Mouse (Mus musculus) lung, embryonic 16.5 days (tissue): ENCODE measurements around the gene Actn4. TPM values are rescaled to one million over a fixed set of nuclear protein-coding genes. Genes with fewer than 3 reads are reported as not detected.

ENCODE experiments used
- ATAC-seq: fragments of 200-750 bp; cut with Nextera tagmentation; 2 replicates; pipeline ENCODE4 v1.8.0; 2017; ENCODE audit warnings: low read depth, mild to moderate bottlenecking, moderate library complexity
- H3K27ac ChIP-seq: fragments of 300-500 bp; sonication (generic); 2 replicates; pipeline ENCODE4 v1.5.1; 2014; ENCODE audit warnings: mild to moderate bottlenecking, control low read depth, low read length
- H3K27me3 ChIP-seq: fragments of 300-500 bp; sonication (generic); 2 replicates; pipeline ENCODE4 v1.6.1; 2014; ENCODE audit warnings: low read depth, low read length, mixed read lengths; ENCODE audit not compliant: control insufficient read depth, insufficient read depth
- H3K36me3 ChIP-seq: fragments of 300-500 bp; sonication (generic); 2 replicates; pipeline ENCODE4 v1.6.1; 2014; ENCODE audit warnings: low read length; ENCODE audit not compliant: control insufficient read depth, insufficient read depth
- H3K4me1 ChIP-seq: fragments of 300-500 bp; sonication (generic); replicated peaks from 2 replicates; pipeline ENCODE4 v1.6.1; 2014; ENCODE audit warnings: low read length, mixed read lengths; ENCODE audit not compliant: control insufficient read depth, insufficient read depth
- H3K4me2 ChIP-seq: fragments of 300-500 bp; sonication (generic); 2 replicates; pipeline ENCODE4 v1.6.1; 2014; ENCODE audit warnings: low read depth, low read length, control low read depth
- H3K4me3 ChIP-seq: fragments of 300-500 bp; sonication (generic); 2 replicates; pipeline ENCODE4 v1.5.1; 2014; ENCODE audit warnings: mild to moderate bottlenecking, low read length, control low read depth
- H3K9ac ChIP-seq: fragments of 300-500 bp; sonication (generic); 2 replicates; pipeline ENCODE4 v1.6.1; 2014; ENCODE audit warnings: low read length, control low read depth
- H3K9me3 ChIP-seq: fragments of 300-500 bp; sonication (generic); 2 replicates; pipeline ENCODE4 v1.6.1; 2016; ENCODE audit warnings: low read length; ENCODE audit not compliant: control insufficient read depth
- WGBS: fragments of 180-500 bp; shearing (Covaris S2); extraction: QIAGEN DNeasy Blood & Tissue Kit; methylation state at CpG from one replicate; pipeline ENCODE4 v1.1.7; 2014; 5-methylcytosine and 5-hydroxymethylcytosine counted together
- polyA plus RNA-seq: library from polyadenylated mRNA; unstranded; fragments of >200 nt; fragmentation: Nextera tagmentation; extraction: Ambion mirVana; gene quantifications from 2 replicates; pipeline ENCODE4 v1.2.1, GENCODE M21; 2015

The Actn4 gene
- polyA plus RNA-seq, 1 experiment from 2014 or later: 313 TPM

- H3K9me3 ChIP-seq: no peaks in the 10 kb centered on the region
- no peak overlapping the region for H3K27ac ChIP-seq
- no peak for ATAC-seq
- H3K4me3 ChIP-seq: no peak overlapping the region
- 45% methylated on average over 14 of the region's 14 CpGs for WGBS
- H3K4me1 ChIP-seq: no peaks in the 10 kb centered on the region
- H3K36me3 ChIP-seq: no peaks in the 10 kb centered on the region
- no peak overlapping the region for H3K9ac ChIP-seq
- H3K4me2 ChIP-seq: no peak overlapping the region
- no peaks in the 10 kb centered on the region for H3K27me3 ChIP-seq
Observed at GRCm38 (mm10) chr7:28990766-28991273, 28.7 kb upstream of the Actn4 start.

- Histone ChIP-seq H3K4me2 (no peak overlapping the region), H3K27me3 (no peaks in the 10 kb centered on the region), H3K9ac (no peak overlapping the region), H3K4me1 (peaks cover 14% of the 10 kb centered on the region), H3K27ac (no peak overlapping the region), H3K9me3 (no peaks in the 10 kb centered on the region), H3K4me3 (no peak overlapping the region), H3K36me3 (no peaks in the 10 kb centered on the region)
- ATAC-seq: no peak
- 77% methylated on average over 7 of the region's 7 CpGs for WGBS
Observed at GRCm38 (mm10) chr7:28985207-28985606, 23.1 kb upstream of the Actn4 start.

GRCm38 (mm10) chr7:28984452-28984851 is 22.3 kb upstream of the Actn4 start:
- no peaks in the 10 kb centered on the region for H3K27me3 ChIP-seq
- no peak overlapping the region for H3K4me2 ChIP-seq
- no peak for ATAC-seq
- peaks cover 14% of the 10 kb centered on the region for H3K4me1 ChIP-seq
- H3K9ac ChIP-seq: no peak overlapping the region
- no peaks in the 10 kb centered on the region for H3K36me3 ChIP-seq
- H3K9me3 ChIP-seq: no peaks in the 10 kb centered on the region
- WGBS: 91% methylated on average over 1 of the region's 1 CpGs
- no peak overlapping the region for H3K4me3 ChIP-seq
- H3K27ac ChIP-seq: no peak overlapping the region

- H3K4me3 ChIP-seq: no peak overlapping the region
- no peaks in the 10 kb centered on the region for H3K9me3 ChIP-seq
- peaks cover 14% of the 10 kb centered on the region for H3K4me1 ChIP-seq
- H3K9ac ChIP-seq: no peak overlapping the region
- H3K27me3 ChIP-seq: no peaks in the 10 kb centered on the region
- H3K4me2 ChIP-seq: no peak overlapping the region
- H3K36me3 ChIP-seq: peaks cover 3% of the 10 kb centered on the region; the same call in 1 of the 2 replicates
- H3K27ac ChIP-seq: no peak overlapping the region
- WGBS: 76% methylated on average over 4 of the region's 4 CpGs
- ATAC-seq: no peak
Observed at GRCm38 (mm10) chr7:28983849-28984248, 21.7 kb upstream of the Actn4 start.

- Histone ChIP-seq H3K4me3 (peak overlapping the region; percentile 77), H3K4me2 (peak overlapping the region; percentile 91), H3K9me3 (no peaks in the 10 kb centered on the region), H3K9ac (peak overlapping the region; percentile 81), H3K27me3 (no peaks in the 10 kb centered on the region), H3K36me3 (peaks cover 9% of the 10 kb centered on the region), H3K27ac (peak overlapping the region; percentile 91; the same call in 1 of the 2 replicates), H3K4me1 (peaks cover 14% of the 10 kb centered on the region)
- 67% methylated on average over 11 of the region's 11 CpGs for whole genome bisulfite sequencing
- no peak for ATAC-seq
Observed at GRCm38 (mm10) chr7:28983141-28983564, 21.0 kb upstream of the Actn4 start.

- peak overlapping the region; percentile 91 for H3K27ac ChIP-seq
- H3K9ac ChIP-seq: peak overlapping the region; percentile 81
- H3K9me3 ChIP-seq: no peaks in the 10 kb centered on the region
- WGBS: 8% methylated on average over 19 of the region's 19 CpGs
- H3K4me1 ChIP-seq: peaks cover 14% of the 10 kb centered on the region
- H3K4me3 ChIP-seq: peak overlapping the region; percentile 77
- peak overlapping the region; percentile 91 for H3K4me2 ChIP-seq
- ATAC-seq: peak; percentile 43
- H3K27me3 ChIP-seq: no peaks in the 10 kb centered on the region
- peaks cover 16% of the 10 kb centered on the region for H3K36me3 ChIP-seq
Observed at GRCm38 (mm10) chr7:28982274-28983013, 20.3 kb upstream of the Actn4 start.

- Histone ChIP-seq H3K27me3 (no peaks in the 10 kb centered on the region), H3K27ac (peak within 1 kb of the TSS; percentile 91), H3K9ac (peak within 1 kb of the TSS; percentile 82), H3K36me3 (peaks cover 20% of the 10 kb centered on the region), H3K4me2 (peak within 1 kb of the TSS; percentile 91), H3K4me3 (peak within 1 kb of the TSS; percentile 77), H3K9me3 (no peaks in the 10 kb centered on the region), H3K4me1 (peaks cover 14% of the 10 kb centered on the region)
- WGBS: 1% methylated on average over 35 of the region's 36 CpGs
- ATAC-seq: peak; percentile 96
Observed at GRCm38 (mm10) chr7:28981651-28982273, 19.6 kb upstream of the Actn4 start, which contains the start of the genes Eif3k and Map4k1. TSS of gene Eif3k (minus strand) at chr7:28981864. TSS of gene Map4k1 (plus strand) at chr7:28982050.

- Histone ChIP-seq H3K9me3 (no peaks in the 10 kb centered on the region), H3K4me1 (peaks cover 7% of the 10 kb centered on the region), H3K9ac (no peak overlapping the region), H3K27ac (no peak overlapping the region), H3K27me3 (no peaks in the 10 kb centered on the region), H3K36me3 (peaks cover 37% of the 10 kb centered on the region), H3K4me3 (no peak overlapping the region), H3K4me2 (no peak overlapping the region)
- WGBS: 86% methylated on average over 9 of the region's 9 CpGs
- ATAC-seq: no peak
Observed at GRCm38 (mm10) chr7:28977556-28977955, 15.4 kb upstream of the Actn4 start.

GRCm38 (mm10) chr7:28973025-28973424 is 10.9 kb upstream of the Actn4 start:
- peaks cover 16% of the 10 kb centered on the region for H3K4me1 ChIP-seq
- ATAC-seq: no peak
- H3K9ac ChIP-seq: no peak overlapping the region
- no peaks in the 10 kb centered on the region for H3K9me3 ChIP-seq
- 77% methylated on average over 8 of the region's 8 CpGs for WGBS
- no peak overlapping the region for H3K27ac ChIP-seq
- H3K4me2 ChIP-seq: no peak overlapping the region
- peaks cover 28% of the 10 kb centered on the region for H3K36me3 ChIP-seq
- no peak overlapping the region for H3K4me3 ChIP-seq
- H3K27me3 ChIP-seq: no peaks in the 10 kb centered on the region
